Mouse (Mus musculus) midbrain, embryonic 10.5 days (tissue): ENCODE measurements at regions not wholly inside any gene's neighbourhood (a gene's known extent, or its start where the extent isn't known, plus 50 kb on each side); places are given as distances from the start of the nearest gene placed in this dataset.
A peak's percentile ranks its signal among the peaks of the same experiment; 100 is the strongest.

ENCODE experiments used
- DNase-seq: peaks from one replicate; pipeline ENCODE4 v3.0.0-alpha.2; 2017; ENCODE audit warnings: low spot score
- H3K27ac ChIP-seq: fragments of 300-500 bp; sonication (generic); replicated peaks from 2 replicates; pipeline ENCODE4 v1.5.1; 2016; ENCODE audit warnings: mild to moderate bottlenecking
- H3K27me3 ChIP-seq: fragments of 300-500 bp; sonication (generic); 2 replicates; pipeline ENCODE4 v1.6.1; 2016; ENCODE audit warnings: low read depth, mild to moderate bottlenecking; ENCODE audit not compliant: poor library complexity, severe bottlenecking
- H3K36me3 ChIP-seq: fragments of 300-500 bp; sonication (generic); 2 replicates; pipeline ENCODE4 v1.6.1; 2016; ENCODE audit warnings: mild to moderate bottlenecking, moderate library complexity
- H3K4me1 ChIP-seq: fragments of 300-500 bp; sonication (generic); 2 replicates; pipeline ENCODE4 v1.6.1; 2016
- H3K4me3 ChIP-seq: fragments of 300-500 bp; sonication (generic); 2 replicates; pipeline ENCODE4 v1.5.1; 2016; ENCODE audit warnings: mild to moderate bottlenecking, moderate library complexity
- H3K9me3 ChIP-seq: fragments of 300-500 bp; sonication (generic); replicated peaks from 2 replicates; pipeline ENCODE4 v1.6.1; 2016; ENCODE audit warnings: mild to moderate bottlenecking
- WGBS: fragments of 180-500 bp; shearing (Covaris S2); methylation state at CpG from one replicate; pipeline ENCODE4 v1.1.7; 2016; 5-methylcytosine and 5-hydroxymethylcytosine counted together

DNA sequence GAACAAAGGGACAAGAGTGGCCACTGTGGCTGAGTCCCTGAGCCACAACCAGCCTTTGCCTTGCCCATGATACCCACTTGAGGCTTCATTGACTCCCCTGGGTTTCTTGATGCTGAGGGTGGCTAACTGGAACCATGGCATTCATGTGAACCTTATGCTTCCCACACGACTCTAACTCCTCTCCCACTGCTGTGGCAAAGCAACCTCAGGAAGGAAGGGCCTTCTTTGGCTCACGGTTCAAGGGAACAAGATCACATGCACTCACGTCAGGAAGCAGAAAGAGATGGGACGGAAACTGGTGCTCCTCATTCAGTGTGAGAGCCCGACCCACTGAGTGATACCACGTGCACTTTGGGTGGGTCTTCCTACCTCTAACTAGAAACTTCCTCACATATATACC lies 190.3 kb downstream of the Pdcd6ip start:
- H3K9me3 ChIP-seq, result no peaks in the 10 kb centered on the region
- no peaks in the 10 kb centered on the region for H3K36me3 ChIP-seq
- no peak overlapping the region for H3K27ac ChIP-seq
- 90% methylated on average over 6 of the region's 6 CpGs for WGBS
- no peak for DNase-seq
- no peak overlapping the region for H3K4me3 ChIP-seq
- 0 out of 2 replicates have a peak, but pooled peaks cover 3% of the 10 kb centered on the region for H3K4me1 ChIP-seq
- no peaks in the 10 kb centered on the region for H3K27me3 ChIP-seq

DNA sequence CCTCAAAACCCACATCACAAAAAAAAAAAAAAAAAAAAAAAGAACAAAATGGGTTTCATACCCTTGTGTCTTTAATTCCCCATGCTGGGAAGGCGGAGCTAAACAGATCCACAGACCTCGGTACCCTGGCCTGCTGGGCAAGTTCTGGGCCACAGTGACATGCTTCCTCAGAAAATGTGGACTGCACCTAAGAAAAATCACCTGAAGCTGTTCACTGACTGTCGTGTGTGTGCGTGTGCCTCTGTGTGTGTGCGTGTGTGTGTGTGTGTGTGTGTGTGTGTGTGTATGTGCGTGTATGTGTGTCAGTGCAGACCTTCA lies 192.4 kb downstream of the Pdcd6ip start:
- no peaks in the 10 kb centered on the region for H3K9me3 ChIP-seq
- no peak overlapping the region for H3K27ac ChIP-seq
- WGBS, result 88% methylated on average over 6 of the region's 6 CpGs
- no peak for DNase-seq
- no peaks in the 10 kb centered on the region for H3K27me3 ChIP-seq
- H3K4me3 ChIP-seq, result no peak overlapping the region
- 0 out of 2 replicates have a peak, but pooled peaks cover 3% of the 10 kb centered on the region for H3K4me1 ChIP-seq
- H3K36me3 ChIP-seq, result no peaks in the 10 kb centered on the region

DNA sequence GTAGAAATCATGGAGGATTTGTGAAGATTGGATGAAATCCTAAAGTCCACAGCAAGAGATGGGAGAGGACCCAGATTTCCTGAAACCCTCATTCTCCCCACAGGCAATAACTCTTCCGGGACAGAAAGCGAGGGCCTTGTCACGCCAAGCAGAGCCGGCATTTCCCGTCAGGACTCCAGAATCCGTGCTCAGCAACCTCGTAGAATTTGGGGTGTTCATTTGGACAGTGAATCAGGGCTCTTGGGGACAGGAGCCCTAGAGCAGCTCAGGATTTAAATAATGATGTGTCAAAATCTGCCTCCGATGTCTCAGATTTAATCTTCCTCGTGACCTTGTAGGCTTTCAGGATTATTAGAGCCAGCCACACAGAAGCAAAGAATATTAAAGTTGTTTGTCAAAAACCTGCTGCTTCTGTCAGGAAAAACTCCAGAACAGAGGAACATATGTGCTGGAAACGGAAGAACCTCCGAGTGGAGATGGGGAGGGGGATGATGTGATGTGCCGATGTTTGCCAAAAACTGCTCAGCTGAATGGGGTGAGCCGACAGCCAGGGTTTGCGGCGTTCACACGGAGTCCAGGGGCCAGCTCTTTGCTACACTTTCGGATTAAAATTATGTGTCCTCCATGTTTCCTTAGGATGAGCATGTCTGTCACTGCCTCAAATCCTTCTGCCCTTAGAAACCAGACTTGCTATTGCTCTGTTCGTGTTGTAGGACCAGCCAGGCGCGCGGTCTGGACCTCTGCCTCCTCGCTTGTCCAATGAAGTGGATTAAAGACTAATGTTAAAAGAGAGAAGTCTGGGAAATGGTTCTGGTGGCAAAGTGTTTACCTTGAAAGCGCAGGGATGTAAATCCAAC lies 193.0 kb downstream of the Pdcd6ip start:
- Histone ChIP-seq H3K27me3 (no peaks in the 10 kb centered on the region), H3K36me3 (no peaks in the 10 kb centered on the region), H3K4me3 (no peak overlapping the region), H3K4me1 (0 out of 2 replicates have a peak, but pooled peaks cover 3% of the 10 kb centered on the region), H3K9me3 (no peaks in the 10 kb centered on the region), H3K27ac (no peak overlapping the region)
- DNase-seq, result no peak
- WGBS, result 89% methylated on average over 23 of the region's 23 CpGs

DNA sequence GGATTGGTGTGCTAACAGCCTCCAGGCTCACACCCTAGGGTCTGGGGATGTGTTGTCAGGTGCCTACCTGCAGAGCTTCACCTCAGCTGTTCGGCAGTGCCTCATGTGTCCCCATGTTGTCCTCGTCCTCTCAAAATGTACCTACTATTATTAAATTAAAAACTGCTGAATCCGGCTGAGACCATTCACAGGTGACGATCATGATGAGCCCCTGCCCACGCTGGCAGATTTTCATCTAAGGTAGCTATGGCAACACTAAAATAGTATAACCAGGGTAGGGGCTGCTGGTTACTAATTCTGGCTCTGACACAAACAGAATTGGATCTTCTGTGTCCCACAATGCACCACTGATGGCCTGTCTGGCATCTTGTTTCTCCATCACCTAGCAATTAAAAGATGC lies 196.8 kb downstream of the Pdcd6ip start:
- DNase-seq, result no peak
- no peak overlapping the region for H3K4me3 ChIP-seq
- no peaks in the 10 kb centered on the region for H3K36me3 ChIP-seq
- H3K9me3 ChIP-seq, result no peaks in the 10 kb centered on the region
- H3K4me1 ChIP-seq, result peaks cover 5% of the 10 kb centered on the region; the same call in 1 of the 2 replicates
- no peak overlapping the region for H3K27ac ChIP-seq
- 89% methylated on average over 5 of the region's 5 CpGs for WGBS
- no peaks in the 10 kb centered on the region for H3K27me3 ChIP-seq

DNA sequence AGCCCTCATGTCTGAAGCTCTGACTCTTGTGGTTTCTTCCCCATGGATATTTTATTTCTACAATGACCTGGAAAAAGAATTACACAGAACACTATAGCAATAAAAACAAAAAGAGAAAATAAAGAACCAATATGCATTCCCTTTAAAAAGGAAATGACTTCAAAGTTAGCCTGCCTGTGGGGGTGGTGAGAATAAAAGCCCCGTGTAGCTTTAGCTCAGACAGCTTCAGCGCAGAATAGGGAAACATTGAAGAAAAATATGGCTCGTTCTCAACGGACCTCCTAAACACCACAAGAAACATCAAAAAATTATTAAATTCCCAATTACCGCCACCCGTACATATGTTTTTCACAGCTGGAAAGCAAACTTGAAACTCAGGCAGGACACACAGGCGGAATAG lies 198.7 kb downstream of the Pdcd6ip start:
- H3K4me3 ChIP-seq, result no peak overlapping the region
- DNase-seq, result no peak
- H3K36me3 ChIP-seq, result no peaks in the 10 kb centered on the region
- no peaks in the 10 kb centered on the region for H3K27me3 ChIP-seq
- no peaks in the 10 kb centered on the region for H3K9me3 ChIP-seq
- H3K27ac ChIP-seq, result no peak overlapping the region
- H3K4me1 ChIP-seq, result peaks cover 5% of the 10 kb centered on the region; the same call in 1 of the 2 replicates
- WGBS, result 90% methylated on average over 7 of the region's 7 CpGs

DNA sequence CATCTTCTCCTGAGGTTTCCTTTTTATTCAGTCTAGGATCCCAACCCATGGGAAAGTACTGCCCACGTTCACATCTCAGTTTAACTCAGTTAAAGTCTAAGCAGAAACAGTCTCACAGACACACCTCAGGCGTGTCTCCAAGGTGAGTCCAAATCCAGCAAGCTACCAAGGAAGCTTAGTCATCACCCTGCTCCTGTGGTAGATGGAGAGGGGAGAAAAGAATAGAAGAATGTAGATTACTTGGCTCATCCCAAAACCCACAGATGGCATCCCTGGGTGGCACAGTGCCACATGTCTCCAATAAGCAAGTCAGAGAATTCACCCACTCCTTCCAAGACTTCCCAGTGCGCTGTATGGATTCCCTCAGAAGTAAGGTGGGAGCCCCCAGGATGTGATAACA lies 199.2 kb downstream of the Pdcd6ip start:
- 90% methylated on average over 3 of the region's 3 CpGs for WGBS
- Histone ChIP-seq H3K27ac (no peak overlapping the region), H3K36me3 (no peaks in the 10 kb centered on the region), H3K9me3 (no peaks in the 10 kb centered on the region), H3K4me3 (no peak overlapping the region), H3K27me3 (no peaks in the 10 kb centered on the region), H3K4me1 (peaks cover 5% of the 10 kb centered on the region; the same call in 1 of the 2 replicates)
- DNase-seq, result no peak

DNA sequence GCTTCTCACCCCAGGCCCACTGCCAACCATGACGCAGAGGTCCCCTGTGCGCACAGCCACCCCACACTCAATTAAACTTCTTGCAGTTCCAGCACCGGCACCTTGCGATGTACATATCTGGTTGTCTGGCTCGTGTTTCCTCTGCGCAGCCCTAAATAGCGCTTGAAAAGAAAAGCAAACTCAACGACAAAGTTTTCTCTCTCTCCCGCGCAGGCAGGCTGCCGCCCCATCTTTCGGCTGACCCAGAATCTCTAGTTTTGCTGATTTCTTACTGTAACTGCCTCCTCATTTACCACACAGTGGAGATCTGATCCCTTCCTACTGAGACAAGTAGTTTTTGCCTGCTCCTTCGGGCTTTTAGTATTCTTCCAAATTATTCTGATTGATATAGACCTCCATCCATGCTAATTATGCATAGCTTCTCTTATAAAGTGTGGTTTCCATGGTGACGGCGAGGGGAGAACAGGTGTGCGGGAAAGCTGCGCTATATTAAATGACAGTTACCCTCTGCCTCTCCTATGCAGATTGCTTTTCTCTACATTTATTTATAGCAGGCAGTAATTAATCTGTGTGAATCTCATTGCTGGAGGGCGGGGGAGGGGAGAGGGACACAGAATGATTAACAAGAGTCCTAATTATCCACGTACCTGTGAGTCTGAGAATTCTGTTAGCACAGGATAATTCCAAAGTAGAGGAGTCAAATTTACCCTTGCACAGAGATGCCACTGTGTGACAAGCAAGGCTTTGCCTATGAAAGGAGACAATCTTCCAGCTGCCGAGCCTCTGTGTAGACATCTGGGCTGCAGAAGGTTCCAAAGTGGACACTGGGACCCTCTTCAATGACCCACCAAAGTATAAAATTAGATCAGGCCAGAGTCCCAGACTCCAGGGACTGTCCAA lies 200.2 kb downstream of the Pdcd6ip start:
- WGBS, result 88% methylated on average over 20 of the region's 20 CpGs
- H3K36me3 ChIP-seq, result no peaks in the 10 kb centered on the region
- H3K27me3 ChIP-seq, result no peaks in the 10 kb centered on the region
- DNase-seq, result no peak
- H3K9me3 ChIP-seq, result no peaks in the 10 kb centered on the region
- no peak overlapping the region for H3K4me3 ChIP-seq
- H3K4me1 ChIP-seq, result peaks cover 5% of the 10 kb centered on the region; the same call in 1 of the 2 replicates
- no peak overlapping the region for H3K27ac ChIP-seq

DNA sequence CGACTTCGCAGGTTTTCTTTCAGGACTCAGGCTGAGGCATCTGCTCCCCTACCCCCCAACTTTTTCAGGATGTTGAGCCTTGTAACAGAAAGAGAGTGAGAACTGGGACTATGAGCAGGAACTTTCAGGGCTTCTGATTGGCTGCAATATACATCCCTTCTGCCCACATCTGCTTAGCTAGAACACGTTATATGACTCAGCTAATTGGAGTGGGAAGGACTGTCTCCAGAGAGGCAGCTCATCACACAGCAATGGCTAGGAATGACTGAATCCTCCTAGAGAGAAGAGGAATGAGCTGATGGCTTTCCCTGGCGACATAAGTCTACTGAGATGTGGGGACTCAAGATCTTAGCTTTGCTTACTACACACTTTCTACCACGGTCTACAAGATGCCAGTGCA lies 208.8 kb downstream of the Pdcd6ip start:
- H3K4me3 ChIP-seq, result no peak overlapping the region
- DNase-seq, result no peak
- H3K4me1 ChIP-seq, result peaks cover 4% of the 10 kb centered on the region; the same call in 1 of the 2 replicates
- 84% methylated on average over 5 of the region's 5 CpGs for WGBS
- no peak overlapping the region for H3K27ac ChIP-seq
- no peaks in the 10 kb centered on the region for H3K36me3 ChIP-seq
- peaks cover 3% of the 10 kb centered on the region; the same call in 1 of the 2 replicates for H3K9me3 ChIP-seq
- no peaks in the 10 kb centered on the region for H3K27me3 ChIP-seq

DNA sequence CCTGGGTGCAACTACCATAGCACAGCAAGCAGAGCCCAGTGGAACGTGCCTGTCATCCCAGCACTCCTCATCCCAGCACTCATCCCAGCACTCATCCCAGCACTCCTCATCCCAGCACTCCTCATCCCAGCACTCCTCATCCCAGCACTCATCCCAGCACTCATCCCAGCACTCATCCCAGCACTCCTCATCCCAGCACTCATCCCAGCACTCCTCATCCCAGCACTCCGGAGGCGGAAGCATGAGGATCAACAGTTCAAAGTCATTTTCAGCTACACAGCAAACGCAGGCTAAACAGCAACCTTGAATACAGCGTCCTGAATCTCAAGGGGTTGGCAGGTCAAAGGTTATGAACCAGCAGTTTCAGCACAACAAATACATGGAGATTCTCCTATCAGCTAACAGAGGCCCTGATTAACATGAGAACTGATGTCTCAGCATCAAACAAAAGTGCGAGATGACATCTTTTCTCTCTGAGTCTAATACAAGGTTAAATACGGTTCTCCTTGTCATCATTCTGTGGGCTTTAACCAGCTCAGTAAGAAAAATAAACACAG lies 211.8 kb downstream of the Pdcd6ip start:
- H3K4me3 ChIP-seq, result no peak overlapping the region
- H3K27ac ChIP-seq, result no peak overlapping the region
- 36% methylated on average over 7 of the region's 7 CpGs for WGBS
- H3K36me3 ChIP-seq, result no peaks in the 10 kb centered on the region
- no peaks in the 10 kb centered on the region for H3K27me3 ChIP-seq
- peaks cover 4% of the 10 kb centered on the region; the same call in 1 of the 2 replicates for H3K4me1 ChIP-seq
- DNase-seq, result peak; percentile 24
- peaks cover 3% of the 10 kb centered on the region; the same call in 1 of the 2 replicates for H3K9me3 ChIP-seq

DNA sequence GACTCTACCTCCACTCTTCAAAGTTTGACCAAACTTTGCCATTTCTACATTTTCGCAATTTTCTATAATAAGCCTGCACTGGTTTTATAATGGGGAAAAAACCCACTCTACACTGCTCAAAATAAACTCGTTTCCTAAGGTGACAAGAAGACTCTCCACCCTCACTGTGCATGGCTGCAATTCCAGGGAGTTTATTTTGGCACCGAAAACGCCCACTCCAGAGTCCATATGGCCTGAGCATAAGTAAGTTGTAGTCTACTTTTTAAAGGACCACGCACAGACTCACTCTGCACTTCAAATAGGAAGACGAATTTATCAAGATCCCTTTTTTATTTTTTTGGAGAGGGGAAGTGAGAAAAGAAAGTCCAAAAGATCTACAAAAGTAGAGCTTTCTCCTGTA lies 219.4 kb downstream of the Pdcd6ip start:
- Histone ChIP-seq H3K9me3 (no peaks in the 10 kb centered on the region), H3K27me3 (no peaks in the 10 kb centered on the region), H3K4me3 (no peak overlapping the region), H3K36me3 (no peaks in the 10 kb centered on the region), H3K4me1 (no peaks in the 10 kb centered on the region), H3K27ac (no peak overlapping the region)
- DNase-seq, result no peak
- 89% methylated on average over 6 of the region's 6 CpGs for WGBS

DNA sequence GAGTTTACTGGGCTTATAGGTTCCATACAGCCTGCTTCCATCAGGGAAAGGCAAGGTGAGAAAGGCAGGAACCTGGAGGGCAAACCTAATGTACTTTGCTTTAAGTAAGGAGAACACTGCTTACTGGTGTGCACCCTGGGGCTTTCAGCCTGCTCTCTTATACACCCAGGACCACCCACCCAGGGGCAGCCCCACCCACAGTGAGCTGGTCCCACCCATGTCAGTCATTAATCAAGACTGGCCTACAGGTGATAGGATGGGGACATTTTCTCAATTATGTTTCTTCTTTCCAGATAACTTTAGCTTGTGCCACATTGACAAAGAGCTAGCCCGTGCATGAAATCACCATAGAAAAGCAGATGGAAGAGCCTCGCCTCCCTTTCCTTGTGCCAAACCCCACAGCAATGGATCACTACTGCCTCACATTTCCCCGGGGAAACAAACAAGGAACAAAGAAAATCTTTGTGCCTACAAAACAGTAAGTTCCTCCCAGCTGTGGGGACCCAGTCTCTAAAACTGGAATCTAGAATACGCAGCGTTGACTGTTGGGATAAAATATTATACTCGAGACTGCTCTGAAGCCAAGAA lies 221.5 kb downstream of the Pdcd6ip start:
- Histone ChIP-seq H3K27me3 (no peaks in the 10 kb centered on the region), H3K4me3 (no peak overlapping the region), H3K9me3 (no peaks in the 10 kb centered on the region), H3K27ac (no peak overlapping the region), H3K36me3 (no peaks in the 10 kb centered on the region), H3K4me1 (no peaks in the 10 kb centered on the region)
- no peak for DNase-seq
- 74% methylated on average over 6 of the region's 6 CpGs for WGBS

DNA sequence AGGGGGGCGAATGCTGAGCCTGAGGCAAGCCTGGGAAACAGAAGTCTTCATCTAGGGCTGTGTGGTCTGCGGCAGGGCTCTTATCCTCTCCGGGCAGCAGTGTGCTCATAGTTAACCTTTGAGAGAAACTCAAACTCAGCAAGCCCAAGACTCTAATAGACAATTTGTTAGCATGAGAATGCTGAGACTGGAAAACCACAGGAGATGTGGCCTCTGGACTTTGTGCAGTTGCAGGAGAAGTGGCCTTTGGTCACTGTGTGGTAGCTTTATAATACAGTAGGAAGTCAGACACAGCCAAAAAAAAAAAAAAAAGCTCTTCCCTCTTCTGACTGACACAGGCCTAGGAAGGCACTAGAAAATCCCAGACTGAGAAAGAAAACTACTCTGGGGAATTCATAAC lies 228.2 kb downstream of the Pdcd6ip start:
- Histone ChIP-seq H3K27me3 (no peaks in the 10 kb centered on the region), H3K4me1 (no peaks in the 10 kb centered on the region), H3K9me3 (peaks cover 14% of the 10 kb centered on the region), H3K36me3 (no peaks in the 10 kb centered on the region), H3K4me3 (no peak overlapping the region), H3K27ac (no peak overlapping the region)
- WGBS, result 86% methylated on average over 3 of the region's 3 CpGs
- no peak for DNase-seq
